Comparison of ENCODE assay signal across 7 mouse cellular contexts in the genomic region with DNA sequence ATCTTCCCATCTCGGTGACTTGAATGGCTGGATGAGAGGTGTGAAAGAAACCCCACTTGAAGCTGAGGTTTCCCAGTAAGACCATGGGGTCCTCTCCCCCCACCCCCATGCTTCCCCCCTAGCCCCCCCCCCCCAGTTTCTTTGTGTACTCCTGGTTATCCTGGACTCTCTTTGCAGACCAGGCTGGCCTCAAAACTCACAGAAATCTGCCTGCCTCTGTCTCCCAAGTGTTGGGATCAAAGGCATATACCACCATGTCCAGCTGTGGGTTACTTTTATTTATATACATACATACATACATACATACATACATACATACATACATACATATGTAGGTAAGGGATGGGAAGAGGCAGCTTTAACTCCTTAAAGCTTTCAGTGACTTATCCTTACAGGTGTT. TPM values are rescaled to one million over a fixed set of nuclear protein-coding genes. Genes with fewer than 3 reads are reported as not detected.
DNase-seq lines count a peak whose midpoint lies in the region; ATAC-seq and TF ChIP-seq lines count a peak whose summit lies in the region.

No protein-coding gene starts in this region.

- peak overlapping the region; percentile 84 for H3K4me3 ChIP-seq in liver, embryonic 11.5 days (ENCODE audit: low read depth, low read length)
- H3K4me3 ChIP-seq in forebrain, embryonic 12.5 days (replicated peaks): peak overlapping the region; percentile 93
- H3K4me3 ChIP-seq in limb, embryonic 12.5 days (replicated peaks): peak overlapping the region; percentile 85
- H3K4me3 ChIP-seq in stomach, embryonic 14.5 days (ENCODE audit: low read depth, low read length): peak overlapping the region; percentile 88
- H3K4me3 ChIP-seq in lung, adult 2 months (replicated peaks; ENCODE audit: extremely low read depth, low read depth, low read length): no peak overlapping the region

- peak overlapping the region; percentile 84 for H3K4me2 ChIP-seq in liver, embryonic 11.5 days
- H3K4me2 ChIP-seq in forebrain, embryonic 12.5 days: peak overlapping the region; percentile 91
- peak overlapping the region; percentile 90 for H3K4me2 ChIP-seq in limb, embryonic 12.5 days
- H3K4me2 ChIP-seq in stomach, embryonic 14.5 days (replicated peaks; ENCODE audit: low read depth, low read length): peak overlapping the region; percentile 71

- no peaks in the 10 kb centered on the region for H3K27me3 ChIP-seq in liver, embryonic 11.5 days (replicated peaks; ENCODE audit: control insufficient read depth, insufficient read depth, low read length)
- peaks cover 5% of the 10 kb centered on the region; the same call in 1 of the 2 replicates for H3K27me3 ChIP-seq in forebrain, embryonic 12.5 days
- H3K27me3 ChIP-seq in limb, embryonic 12.5 days: no peaks in the 10 kb centered on the region; the same call in 1 of the 2 replicates
- H3K27me3 ChIP-seq in stomach, embryonic 14.5 days (ENCODE audit: control insufficient read depth, insufficient read depth, low read length): no peaks in the 10 kb centered on the region

- H3K4me1 ChIP-seq in liver, embryonic 11.5 days (replicated peaks; ENCODE audit: control insufficient read depth, insufficient read depth, low read length): peaks cover 43% of the 10 kb centered on the region
- peaks cover 72% of the 10 kb centered on the region for H3K4me1 ChIP-seq in forebrain, embryonic 12.5 days
- peaks cover 56% of the 10 kb centered on the region for H3K4me1 ChIP-seq in limb, embryonic 12.5 days (replicated peaks)
- H3K4me1 ChIP-seq in stomach, embryonic 14.5 days (ENCODE audit: control insufficient read depth, insufficient read depth, low read length): peaks cover 40% of the 10 kb centered on the region
- H3K4me1 ChIP-seq in lung, adult 2 months (ENCODE audit: control insufficient read depth, insufficient read depth, low read length): peaks cover 13% of the 10 kb centered on the region

- no peaks in the 10 kb centered on the region for H3K9me3 ChIP-seq in liver, embryonic 11.5 days (ENCODE audit: control insufficient read depth, low read length)
- H3K9me3 ChIP-seq in forebrain, embryonic 12.5 days: no peaks in the 10 kb centered on the region
- no peaks in the 10 kb centered on the region for H3K9me3 ChIP-seq in limb, embryonic 12.5 days
- no peaks in the 10 kb centered on the region for H3K9me3 ChIP-seq in stomach, embryonic 14.5 days (ENCODE audit: control insufficient read depth, low read depth, low read length)

- 74% methylated on average over 1 of the region's 1 CpGs for WGBS in liver, embryonic 11.5 days
- 65% methylated on average over 1 of the region's 1 CpGs for WGBS in forebrain, embryonic 12.5 days
- WGBS in limb, embryonic 12.5 days: 67% methylated on average over 1 of the region's 1 CpGs
- 63% methylated on average over 1 of the region's 1 CpGs for WGBS in stomach, embryonic 14.5 days
- WGBS in lung, adult 2 months: 31% methylated on average over 1 of the region's 1 CpGs

- ATAC-seq in liver, embryonic 11.5 days (replicated peaks; ENCODE audit: low FRiP score): no peak
- ATAC-seq in forebrain, embryonic 12.5 days (ENCODE audit: low FRiP score): no peak
- ATAC-seq in limb, embryonic 12.5 days (ENCODE audit: insufficient number of reproducible peaks, insufficient read depth, low FRiP score, low TSS enrichment, low read depth): no peak
- no peak for ATAC-seq in stomach, embryonic 14.5 days (ENCODE audit: insufficient number of reproducible peaks, insufficient read depth, low FRiP score, low read depth)

- no peak for TF ChIP-seq CTCF in lung, adult 2 months (IDR thresholded peaks at IDR 0.05; ENCODE audit: insufficient read depth, low read length)

- DNase-seq in liver, embryonic 11.5 days (ENCODE audit: low spot score): no peak
- DNase-seq in liver: no peak
- no peak for DNase-seq in layer of hippocampus, adult 8-10 months (ENCODE audit: low spot score in 2 of 2)
- DNase-seq in lung, adult 2 months: no peak

- H3K27ac ChIP-seq in liver, embryonic 11.5 days (ENCODE audit: low read depth, low read length): peak overlapping the region; percentile 99
- H3K27ac ChIP-seq in forebrain, embryonic 12.5 days: peak overlapping the region; percentile 99; the same call in 1 of the 2 replicates
- H3K27ac ChIP-seq in limb, embryonic 12.5 days: no peak overlapping the region
- H3K27ac ChIP-seq in stomach, embryonic 14.5 days (ENCODE audit: low read length): peak overlapping the region; percentile 1; the same call in 1 of the 2 replicates

- no peak for TF ChIP-seq POLR2A in lung, adult 2 months (IDR thresholded peaks at IDR 0.05; ENCODE audit: borderline replicate concordance, extremely low read depth, low read depth, low read length)

- peak overlapping the region; percentile 98 for H3K9ac ChIP-seq in liver, embryonic 11.5 days (ENCODE audit: low read depth, low read length)
- peak overlapping the region; percentile 98 for H3K9ac ChIP-seq in forebrain, embryonic 12.5 days
- H3K9ac ChIP-seq in limb, embryonic 12.5 days (replicated peaks): peak overlapping the region; percentile 98
- peak overlapping the region; percentile 97; the same call in 1 of the 2 replicates for H3K9ac ChIP-seq in stomach, embryonic 14.5 days (replicated peaks; ENCODE audit: low read depth, low read length)

- peaks cover 22% of the 10 kb centered on the region for H3K36me3 ChIP-seq in liver, embryonic 11.5 days (ENCODE audit: control insufficient read depth, insufficient read depth, low read length)
- H3K36me3 ChIP-seq in forebrain, embryonic 12.5 days (replicated peaks): peaks cover 29% of the 10 kb centered on the region
- H3K36me3 ChIP-seq in limb, embryonic 12.5 days: peaks cover 29% of the 10 kb centered on the region
- peaks cover 26% of the 10 kb centered on the region for H3K36me3 ChIP-seq in stomach, embryonic 14.5 days (ENCODE audit: control insufficient read depth, insufficient read depth, low read length)

RNA-seq across cellular contexts. Expression of a gene that starts 3.3 kb away (rescaled TPM):
- polyA plus RNA-seq in liver, embryonic 11.5 days (2014; fragmentation: Nextera tagmentation; extraction: Ambion mirVana): 22.5 and 25.1 TPM in 2 replicates
- 224 and 240 TPM in 2 replicates for polyA plus RNA-seq in forebrain, embryonic 12.5 days (2016; fragmentation: Nextera tagmentation; extraction: Ambion mirVana)
- 166 and 175 TPM in 2 replicates for polyA plus RNA-seq in limb, embryonic 12.5 days (2016; fragmentation: Nextera tagmentation; extraction: Ambion mirVana)
- 92.7 and 105 TPM in 2 replicates for polyA plus RNA-seq in stomach, embryonic 14.5 days (2014; fragmentation: Nextera tagmentation; extraction: Ambion mirVana)
- total RNA-seq in layer of hippocampus, adult 8-10 months (2022): 100 to 1,000 TPM in 2 of 4 experiments, 10 to 100 TPM in 2; 75.7 to 148 (median 96.4) TPM
- 162 and 200 TPM in 2 replicates for polyA plus RNA-seq in lung, adult 2 months (2012; rRNA removed)

RNA-seq across cellular contexts. Expression of a gene that starts 3.7 kb away (rescaled TPM):
- 21.8 and 27.4 TPM in 2 replicates for polyA plus RNA-seq in liver, embryonic 11.5 days (2014; fragmentation: Nextera tagmentation; extraction: Ambion mirVana)
- 11.1 and 11.6 TPM in 2 replicates for polyA plus RNA-seq in forebrain, embryonic 12.5 days (2016; fragmentation: Nextera tagmentation; extraction: Ambion mirVana)
- 9.1 and 9.5 TPM in 2 replicates for polyA plus RNA-seq in limb, embryonic 12.5 days (2016; fragmentation: Nextera tagmentation; extraction: Ambion mirVana)
- 12.5 and 13.9 TPM in 2 replicates for polyA plus RNA-seq in stomach, embryonic 14.5 days (2014; fragmentation: Nextera tagmentation; extraction: Ambion mirVana)
- 1 to 10 TPM; 1.8 to 9.0 (median 6.2) TPM for total RNA-seq in layer of hippocampus, adult 8-10 months (2022)
- polyA plus RNA-seq in lung, adult 2 months (2012; rRNA removed): 11.2 and 14.0 TPM in 2 replicates

RNA-seq across cellular contexts. Expression of a gene that starts 10.2 kb away (rescaled TPM):
- polyA plus RNA-seq in liver, embryonic 11.5 days (2014; fragmentation: Nextera tagmentation; extraction: Ambion mirVana): 9.4 and 10.7 TPM in 2 replicates
- polyA plus RNA-seq in forebrain, embryonic 12.5 days (2016; fragmentation: Nextera tagmentation; extraction: Ambion mirVana): 36.4 and 48.9 TPM in 2 replicates
- 60.3 and 62.2 TPM in 2 replicates for polyA plus RNA-seq in limb, embryonic 12.5 days (2016; fragmentation: Nextera tagmentation; extraction: Ambion mirVana)
- polyA plus RNA-seq in stomach, embryonic 14.5 days (2014; fragmentation: Nextera tagmentation; extraction: Ambion mirVana): 12.2 and 12.5 TPM in 2 replicates
- 1 to 10 TPM; 7.4 to 8.3 (median 7.9) TPM for total RNA-seq in layer of hippocampus, adult 8-10 months (2022)
- 3.6 and 4.7 TPM in 2 replicates for polyA plus RNA-seq in lung, adult 2 months (2012; rRNA removed)

RNA-seq across cellular contexts. Expression of a gene that starts 21.0 kb away (rescaled TPM):
- 19.2 and 20.1 TPM in 2 replicates for polyA plus RNA-seq in liver, embryonic 11.5 days (2014; fragmentation: Nextera tagmentation; extraction: Ambion mirVana)
- polyA plus RNA-seq in forebrain, embryonic 12.5 days (2016; fragmentation: Nextera tagmentation; extraction: Ambion mirVana): 45.0 and 50.3 TPM in 2 replicates
- 30.6 and 38.0 TPM in 2 replicates for polyA plus RNA-seq in limb, embryonic 12.5 days (2016; fragmentation: Nextera tagmentation; extraction: Ambion mirVana)
- polyA plus RNA-seq in stomach, embryonic 14.5 days (2014; fragmentation: Nextera tagmentation; extraction: Ambion mirVana): 29.3 and 32.1 TPM in 2 replicates
- 10 to 100 TPM; 47.2 to 63.6 (median 58.0) TPM for total RNA-seq in layer of hippocampus, adult 8-10 months (2022)
- 110 and 150 TPM in 2 replicates for polyA plus RNA-seq in lung, adult 2 months (2012; rRNA removed)

RNA-seq across cellular contexts. Expression of a gene that starts 28.4 kb away (rescaled TPM):
- polyA plus RNA-seq in liver, embryonic 11.5 days (2014; fragmentation: Nextera tagmentation; extraction: Ambion mirVana): 2.8 and 3.1 TPM in 2 replicates
- polyA plus RNA-seq in forebrain, embryonic 12.5 days (2016; fragmentation: Nextera tagmentation; extraction: Ambion mirVana): 13.2 and 13.8 TPM in 2 replicates
- 4.9 and 5.6 TPM in 2 replicates for polyA plus RNA-seq in limb, embryonic 12.5 days (2016; fragmentation: Nextera tagmentation; extraction: Ambion mirVana)
- 7.5 and 10.1 TPM in 2 replicates for polyA plus RNA-seq in stomach, embryonic 14.5 days (2014; fragmentation: Nextera tagmentation; extraction: Ambion mirVana)
- total RNA-seq in layer of hippocampus, adult 8-10 months (2022): 100 to 1,000 TPM; 295 to 345 (median 308) TPM
- 29.9 and 31.5 TPM in 2 replicates for polyA plus RNA-seq in lung, adult 2 months (2012; rRNA removed)
